Mouse (Mus musculus) brain, embryonic 14.5 days (tissue): ENCODE data around the gene Csrp3.

Experiments used
- CTCF ChIP-seq: fragments of 200-500 bp; IDR thresholded peaks from 2 replicates; pipeline ENCODE4 v1.5.1; 2012; ENCODE audit warnings: inconsistent platforms, mild to moderate bottlenecking, moderate library complexity, borderline replicate concordance; ENCODE audit not compliant: insufficient read depth, insufficient read length; ENCODE audit errors: extremely low read depth
- POLR2A ChIP-seq: fragments of 200-500 bp; IDR thresholded peaks from 2 replicates; pipeline ENCODE4 v1.6.1; 2012; ENCODE audit warnings: mild to moderate bottlenecking, inconsistent platforms, borderline replicate concordance; ENCODE audit not compliant: poor library complexity, insufficient read depth, insufficient read length, severe bottlenecking; ENCODE audit errors: extremely low read depth

DNA sequence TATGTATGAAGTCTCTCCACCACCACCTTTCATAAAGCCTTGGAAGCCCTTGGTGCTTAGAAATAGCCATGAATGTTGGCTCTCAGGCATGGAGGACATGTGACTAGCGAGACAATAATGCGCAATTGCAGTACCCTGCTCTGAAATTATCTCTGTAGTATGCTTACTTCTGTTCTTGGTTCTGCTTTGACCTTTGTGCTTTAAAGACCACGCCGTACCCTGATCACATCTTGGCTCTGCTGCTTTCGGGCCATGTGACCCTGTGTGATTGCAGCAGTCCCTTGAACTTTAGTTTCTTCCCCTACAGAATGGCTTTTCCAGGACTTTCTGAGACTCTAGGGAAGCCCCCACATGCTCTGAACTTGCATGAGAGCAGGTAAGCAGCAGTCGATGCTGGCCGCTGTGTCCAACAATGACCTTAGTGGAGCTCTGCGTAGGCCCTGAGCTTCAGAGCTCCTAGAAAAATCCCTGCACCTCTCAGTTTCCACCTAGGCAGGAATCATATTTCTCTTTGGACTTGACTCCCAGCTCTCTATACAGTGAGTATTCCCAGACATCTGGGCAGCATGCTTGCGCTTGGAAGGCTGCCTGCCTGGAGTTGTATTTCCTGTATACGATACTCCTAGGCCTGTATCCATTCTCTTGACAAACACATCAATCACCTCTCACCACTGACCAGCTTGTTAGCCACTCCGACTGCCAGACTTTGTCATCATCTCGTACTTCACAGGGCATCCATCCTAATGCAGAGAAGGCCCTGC is 2.4 kb downstream of the Csrp3 start:
- no peak for TF ChIP-seq POLR2A
- no peak for TF ChIP-seq CTCF
